Mouse (Mus musculus) layer of hippocampus, adult 2 months (tissue): ENCODE results near the gene Mink1. TPM values are rescaled to one million over a fixed set of nuclear protein-coding genes. Genes with fewer than 3 reads are reported as not detected.

Experiments used
- DNase-seq, 2 experiments: peaks; one replicate each; pipeline ENCODE4 v3.0.0; 2022; ENCODE audit warnings: low spot score in 2 of 2
- H3K27ac ChIP-seq: fragments of 200-600 bp; 2 replicates; pipeline ENCODE4 v1.8.1; 2022
- H3K4me3 ChIP-seq: fragments of 200-600 bp; 2 replicates; pipeline ENCODE4 v1.8.1; 2022; ENCODE audit warnings: mild to moderate bottlenecking
- CTCF ChIP-seq: fragments of 200-600 bp; conservative IDR thresholded peaks from 2 replicates; pipeline ENCODE4 v1.8.1; 2022; ENCODE audit warnings: antibody characterized with exemption, mild to moderate bottlenecking, moderate library complexity
- total RNA-seq, 2 experiments: library from RNA; stranded (reverse); gene quantifications; 2 replicates each; pipeline ENCODE4 v1.2.3; 2021

Gene Mink1
- total RNA-seq, 2 experiments from 2014 or later, result 505 to 510 TPM

GRCm38 (mm10) chr11:70655571-70656455 lies 93.1 kb downstream of the Mink1 start:
- no peak for TF ChIP-seq CTCF
- Histone ChIP-seq H3K27ac (peak overlapping the region; percentile 98), H3K4me3 (peak overlapping the region; percentile 100)
- DNase-seq, result no peak

DNA sequence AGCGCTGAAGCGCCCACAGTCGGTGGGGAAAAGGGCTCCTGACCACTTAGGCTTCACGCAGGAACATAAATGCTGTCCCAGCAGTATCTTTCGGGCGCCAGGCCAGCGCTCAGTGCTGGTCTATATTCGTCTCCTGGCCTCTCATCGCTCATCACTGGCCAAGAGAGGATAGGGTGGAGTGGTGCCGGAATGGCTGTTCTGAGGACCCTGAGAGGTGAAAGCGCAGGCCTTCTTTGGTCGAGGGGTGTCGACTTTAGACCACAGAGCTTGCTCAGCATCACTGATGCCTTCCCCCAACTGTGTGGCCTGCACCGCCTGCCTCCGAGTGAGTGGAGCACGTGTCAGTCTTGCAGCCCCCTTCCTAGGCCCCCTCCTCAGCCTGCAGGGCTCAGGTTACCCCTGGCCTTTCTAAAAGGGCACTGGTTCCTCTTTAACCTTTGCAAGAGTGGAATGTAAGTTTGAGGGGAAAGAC lies 93.8 kb downstream of the Mink1 start:
- peak overlapping the region; percentile 98; the same call in 1 of the 2 replicates for H3K27ac ChIP-seq
- TF ChIP-seq CTCF, result no peak
- DNase-seq, result no peak
- H3K4me3 ChIP-seq, result peak overlapping the region; percentile 100

DNA sequence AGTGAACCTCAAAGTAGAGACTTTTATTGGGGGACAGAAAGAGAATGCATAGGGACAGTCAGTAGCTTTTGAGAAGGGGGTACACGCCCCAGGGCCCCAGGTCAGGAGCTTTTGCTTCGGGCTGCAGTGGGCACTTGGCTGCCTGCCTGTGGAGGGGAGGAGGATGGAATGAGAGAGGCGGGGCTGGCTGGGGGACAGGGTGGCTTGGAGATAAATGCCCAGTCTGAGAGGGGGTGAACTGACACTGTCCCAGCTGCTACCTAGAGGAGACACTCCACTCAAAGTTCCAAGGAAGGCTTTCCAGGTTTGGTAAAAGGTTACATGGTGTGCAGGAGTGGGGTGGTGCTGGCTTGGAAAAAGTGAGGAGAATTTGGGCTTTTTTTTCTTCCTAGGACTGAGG lies 94.3 kb downstream of the Mink1 start, which contains the start of gene Eno3:
TSS of gene Eno3 (plus strand) at position 239 of the 400 bp plus-strand sequence.
- H3K27ac ChIP-seq, result peak within 1 kb of the TSS; percentile 98
- no peak for TF ChIP-seq CTCF
- peak within 1 kb of the TSS; percentile 100 for H3K4me3 ChIP-seq
- DNase-seq, result no peak

- Histone ChIP-seq H3K4me3 (no peak overlapping the region), H3K27ac (no peak overlapping the region)
- no peak for TF ChIP-seq CTCF
- DNase-seq, result no peak
These were observed 94.9 kb downstream of the Mink1 start for GRCm38 (mm10) chr11:70657573-70657972.

- no peak overlapping the region for H3K27ac ChIP-seq
- no peak for TF ChIP-seq CTCF
- DNase-seq, result no peak
- no peak overlapping the region for H3K4me3 ChIP-seq
These were observed 95.3 kb downstream of the Mink1 start for GRCm38 (mm10) chr11:70657991-70658390.

DNA sequence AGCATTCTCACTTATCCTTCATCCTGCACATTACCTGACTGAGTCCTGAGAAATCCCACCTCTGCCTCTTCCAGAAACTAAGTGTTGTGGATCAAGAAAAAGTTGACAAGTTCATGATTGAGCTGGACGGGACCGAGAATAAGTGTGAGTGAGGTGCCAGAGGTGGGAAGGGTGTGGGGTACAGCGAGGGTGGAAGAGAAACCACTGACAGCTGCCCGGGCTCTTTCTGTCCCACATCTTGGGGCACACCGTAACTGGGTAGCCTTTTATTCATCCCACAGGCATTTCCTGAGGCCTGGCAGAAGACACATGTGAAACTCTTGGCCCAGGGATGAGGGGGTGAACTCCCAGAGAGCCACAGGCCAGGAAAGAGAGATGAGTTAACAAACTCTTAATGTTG lies 95.8 kb downstream of the Mink1 start:
- no peak for DNase-seq
- no peak for TF ChIP-seq CTCF
- Histone ChIP-seq H3K4me3 (no peak overlapping the region), H3K27ac (no peak overlapping the region)

GRCm38 (mm10) chr11:70658942-70659341 lies 96.3 kb downstream of the Mink1 start:
- no peak for DNase-seq
- no peak overlapping the region for H3K27ac ChIP-seq
- TF ChIP-seq CTCF, result no peak
- H3K4me3 ChIP-seq, result no peak overlapping the region

GRCm38 (mm10) chr11:70660571-70660970 lies 97.9 kb downstream of the Mink1 start:
- no peak for TF ChIP-seq CTCF
- H3K4me3 ChIP-seq, result no peak overlapping the region
- no peak overlapping the region for H3K27ac ChIP-seq
- no peak for DNase-seq

GRCm38 (mm10) chr11:70663101-70663500 lies 100.4 kb downstream of the Mink1 start:
- no peak for TF ChIP-seq CTCF
- DNase-seq, result no peak
- no peak overlapping the region for H3K27ac ChIP-seq

GRCm38 (mm10) chr11:70663957-70664356 lies 101.3 kb downstream of the Mink1 start:
- Histone ChIP-seq H3K4me3 (no peak overlapping the region), H3K27ac (no peak overlapping the region)
- no peak for DNase-seq
- TF ChIP-seq CTCF, result no peak

More at GRCm38 (mm10) chr11:70663101-70663500, 100.4 kb downstream of the Mink1 start:
- no peak overlapping the region for H3K4me3 ChIP-seq

Other genes with a start within 250 kb of the Mink1 start
- not detected for gene Alox12e, start 240.3 kb upstream of the Mink1 start, total RNA-seq
- gene Alox15, start 210.8 kb upstream of the Mink1 start, total RNA-seq, result under 1 TPM in 1 of 2 experiments, not detected in 1; 0.26 TPM
- gene Pelp1, start 152.8 kb upstream of the Mink1 start, total RNA-seq, result 10 to 100 TPM; 33.2 to 40.1 TPM
- 10 to 100 TPM; 99.9 TPM for gene Arrb2, start 130.2 kb upstream of the Mink1 start, total RNA-seq
- gene Med11, start 111.0 kb upstream of the Mink1 start, total RNA-seq, result 10 to 100 TPM; 13.5 to 15.6 TPM
- gene Zmynd15, start 103.4 kb upstream of the Mink1 start, total RNA-seq, result under 1 TPM; 0.12 to 0.72 TPM
- 1 to 10 TPM in 1 of 2 experiments, under 1 TPM in 1; 0.96 to 1.1 TPM for gene Cxcl16, start 102.9 kb upstream of the Mink1 start, total RNA-seq
- not detected for gene Tm4sf5, start 57.6 kb upstream of the Mink1 start, total RNA-seq
- gene Vmo1, start 48.3 kb upstream of the Mink1 start, total RNA-seq, result not detected
- gene Gltpd2, start 43.7 kb upstream of the Mink1 start, total RNA-seq, result not detected
- gene Psmb6, start 37.5 kb upstream of the Mink1 start, total RNA-seq, result 100 to 1,000 TPM; 178 to 188 TPM
- not detected for gene Gm40193, start 29.9 kb upstream of the Mink1 start, total RNA-seq
- 10 to 100 TPM; 17.7 to 19.2 TPM for gene Pld2, start 22.8 kb upstream of the Mink1 start, total RNA-seq
- gene 4930544D05Rik, start 53.0 kb downstream of the Mink1 start, total RNA-seq, result under 1 TPM; 0.47 to 0.72 TPM
- not detected for gene Chrne, start 56.3 kb downstream of the Mink1 start, total RNA-seq
- gene Gp1ba, start 76.2 kb downstream of the Mink1 start, total RNA-seq, result not detected
- gene Rnf167, start 84.4 kb downstream of the Mink1 start, total RNA-seq, result 10 to 100 TPM; 88.8 to 99.4 TPM
- 100 to 1,000 TPM; 115 to 123 TPM for gene Slc25a11, start 84.6 kb downstream of the Mink1 start, total RNA-seq
- 100 to 1,000 TPM; 333 to 349 TPM for gene Pfn1, start 91.8 kb downstream of the Mink1 start, total RNA-seq
- gene Eno3, start 94.3 kb downstream of the Mink1 start, total RNA-seq, result 1 to 10 TPM; 6.6 to 7.9 TPM
- 10 to 100 TPM; 50.8 to 54.7 TPM for gene Spag7, start 106.5 kb downstream of the Mink1 start, total RNA-seq
- 100 to 1,000 TPM; 387 to 403 TPM for gene Camta2, start 125.2 kb downstream of the Mink1 start, total RNA-seq
- 1 to 10 TPM; 2.9 to 5.0 TPM for gene Inca1, start 137.3 kb downstream of the Mink1 start, total RNA-seq
- 10 to 100 TPM; 76.5 to 89.8 TPM for gene Kif1c, start 137.7 kb downstream of the Mink1 start, total RNA-seq
- 10 to 100 TPM; 23.8 TPM for gene Zfp3, start 201.3 kb downstream of the Mink1 start, total RNA-seq
- not detected for gene Scimp, start 249.7 kb downstream of the Mink1 start, total RNA-seq